Mouse (Mus musculus): Measurements from ENCODE around the gene Hist1h4i.

DNA sequence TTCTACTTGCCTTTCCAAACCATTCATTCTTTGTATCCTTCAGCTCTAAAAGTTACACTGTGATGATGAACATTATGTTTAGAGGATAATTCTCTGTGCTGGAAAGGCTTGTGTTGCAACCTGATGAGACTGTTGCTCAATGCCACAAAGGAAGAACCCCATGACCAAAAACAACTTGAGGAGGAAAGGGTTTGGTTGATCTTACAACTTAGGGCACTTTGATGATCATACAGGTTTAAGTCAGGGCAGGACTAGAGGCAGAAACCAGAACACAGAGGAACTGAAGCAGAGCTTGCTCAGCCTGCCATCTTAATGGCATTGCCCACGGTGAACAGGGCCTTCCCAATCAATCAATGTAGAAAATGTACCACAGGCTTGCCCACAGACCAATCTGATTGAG lies 20.3 kb upstream of the Hist1h4i start:
- TF ChIP-seq CTCF (IDR thresholded peaks at IDR 0.05; ENCODE audit: low read depth, low read length) (no peak), POLR2A (IDR thresholded peaks at IDR 0.05; ENCODE audit: extremely low read depth, insufficient read depth, low read length) (no peak)

All from liver, adult 2 months (tissue).